Mouse (Mus musculus): ENCODE data around the gene Rab10. TPM values are rescaled to one million over a fixed set of nuclear protein-coding genes. Genes with fewer than 3 reads are reported as not detected.

The Rab10 gene
- polyA plus RNA-seq, 1 experiment from 2014 or later, result 68.9 TPM

- Histone ChIP-seq H3K27ac (ENCODE audit: low read depth, low read length) (no peak overlapping the region), H3K4me1 (ENCODE audit: control insufficient read depth, insufficient read depth, low read length) (no peaks in the 10 kb centered on the region), H3K27me3 (ENCODE audit: control insufficient read depth, insufficient read depth, low read length) (no peaks in the 10 kb centered on the region), H3K9me3 (replicated peaks; ENCODE audit: control insufficient read depth, low read length) (no peaks in the 10 kb centered on the region), H3K4me2 (no peak overlapping the region), H3K9ac (ENCODE audit: low read depth, low read length) (no peak overlapping the region), H3K4me3 (ENCODE audit: low read depth, low read length) (no peak overlapping the region), H3K36me3 (ENCODE audit: control insufficient read depth, insufficient read depth, low read length) (no peaks in the 10 kb centered on the region)
- WGBS (ENCODE audit: insufficient replicate concordance), result 41% methylated on average over 1 of the region's 1 CpGs
- ATAC-seq (replicated peaks; ENCODE audit: insufficient number of reproducible peaks, low FRiP score, low TSS enrichment), result no peak
Measured at GRCm38 (mm10) chr12:3209163-3209562, 100.6 kb downstream of the Rab10 start.

Other genes starting within 250 kb of the Rab10 start
- gene Kif3c, start 55.2 kb upstream of the Rab10 start, polyA plus RNA-seq (2014; fragmentation: Nextera tagmentation; extraction: Ambion mirVana), result 5.9 and 8.7 TPM in 2 replicates
- 19.4 and 21.3 TPM in 2 replicates for gene Asxl2, start 116.9 kb upstream of the Rab10 start, polyA plus RNA-seq (2014; fragmentation: Nextera tagmentation; extraction: Ambion mirVana)